Mouse (Mus musculus) liver, embryonic 16.5 days (tissue): Measurements from ENCODE around the gene Atp6v1fnb. TPM values are rescaled to one million over a fixed set of nuclear protein-coding genes. Genes with fewer than 3 reads are reported as not detected.
A peak's percentile ranks its signal among the peaks of the same experiment; 100 is the strongest.

Experiments used
- ATAC-seq: fragments of 200-750 bp; cut with Nextera tagmentation; 2 replicates; pipeline ENCODE4 v1.8.0; 2017; ENCODE audit warnings: low read depth, mild to moderate bottlenecking, moderate number of reproducible peaks, moderate library complexity
- H3K27ac ChIP-seq: fragments of 300-500 bp; sonication (generic); 2 replicates; pipeline ENCODE4 v1.5.1; 2014; ENCODE audit warnings: mild to moderate bottlenecking, low read length
- H3K27me3 ChIP-seq: fragments of 300-500 bp; sonication (generic); 2 replicates; pipeline ENCODE4 v1.6.1; 2014; ENCODE audit warnings: low read depth, low read length, mixed read lengths; ENCODE audit not compliant: control insufficient read depth, insufficient read depth
- H3K36me3 ChIP-seq: fragments of 300-500 bp; sonication (generic); 2 replicates; pipeline ENCODE4 v1.6.1; 2014; ENCODE audit warnings: mild to moderate bottlenecking; ENCODE audit not compliant: control insufficient read depth, insufficient read depth
- H3K4me1 ChIP-seq: fragments of 300-500 bp; sonication (generic); 2 replicates; pipeline ENCODE4 v1.6.1; 2014; ENCODE audit warnings: low read depth, low read length, mixed read lengths; ENCODE audit not compliant: control insufficient read depth
- H3K4me2 ChIP-seq: fragments of 300-500 bp; sonication (generic); 2 replicates; pipeline ENCODE4 v1.6.1; 2014; ENCODE audit warnings: low read depth, low read length, mixed read lengths
- H3K4me3 ChIP-seq: fragments of 300-500 bp; sonication (generic); 2 replicates; pipeline ENCODE4 v1.5.1; 2014; ENCODE audit warnings: low read depth, mild to moderate bottlenecking, low read length
- H3K9ac ChIP-seq: fragments of 300-500 bp; sonication (generic); 2 replicates; pipeline ENCODE4 v1.6.1; 2014; ENCODE audit warnings: low read depth, low read length
- H3K9me3 ChIP-seq: fragments of 300-500 bp; sonication (generic); replicated peaks from 2 replicates; pipeline ENCODE4 v1.6.1; 2016; ENCODE audit warnings: low read length; ENCODE audit not compliant: control insufficient read depth
- WGBS: fragments of 180-500 bp; shearing (Covaris S2); extraction: QIAGEN DNeasy Blood & Tissue Kit; methylation state at CpG from one replicate; pipeline ENCODE4 v1.1.7; 2014; ENCODE audit not compliant: insufficient replicate concordance; 5-methylcytosine and 5-hydroxymethylcytosine counted together
- polyA plus RNA-seq: library from polyadenylated mRNA; unstranded; fragments of >200 nt; fragmentation: Nextera tagmentation; extraction: Ambion mirVana; gene quantifications from 2 replicates; pipeline ENCODE4 v1.2.1, GENCODE M21; 2015

The Atp6v1fnb gene
- 0.13 TPM in 1 of 2 replicates, not detected in the other for polyA plus RNA-seq

GRCm38 (mm10) chr6:29471137-29471536 lies at the start of gene Atp6v1fnb:
Atp6v1fnb (plus strand) TSS chr6:29471437.
- no peak within 1 kb of the TSS for H3K4me2 ChIP-seq
- peaks cover 12% of the 10 kb centered on the region for H3K36me3 ChIP-seq
- no peak within 1 kb of the TSS for H3K4me3 ChIP-seq
- no peak within 1 kb of the TSS for H3K27ac ChIP-seq
- H3K4me1 ChIP-seq, result peaks cover 19% of the 10 kb centered on the region
- H3K9me3 ChIP-seq, result no peaks in the 10 kb centered on the region
- WGBS, result 79% methylated on average over 4 of the region's 4 CpGs
- H3K27me3 ChIP-seq, result peaks cover 2% of the 10 kb centered on the region; the same call in 1 of the 2 replicates
- no peak for ATAC-seq
- H3K9ac ChIP-seq, result no peak within 1 kb of the TSS

GRCm38 (mm10) chr6:29425118-29425517 lies 46.1 kb upstream of the Atp6v1fnb start:
- H3K4me2 ChIP-seq, result no peak overlapping the region
- no peak for ATAC-seq
- no peaks in the 10 kb centered on the region for H3K9me3 ChIP-seq
- WGBS, result 68% methylated on average over 8 of the region's 8 CpGs
- no peak overlapping the region for H3K27ac ChIP-seq
- no peak overlapping the region for H3K4me3 ChIP-seq
- no peaks in the 10 kb centered on the region for H3K36me3 ChIP-seq
- no peak overlapping the region for H3K9ac ChIP-seq
- no peaks in the 10 kb centered on the region for H3K27me3 ChIP-seq
- H3K4me1 ChIP-seq, result no peaks in the 10 kb centered on the region

- H3K27ac ChIP-seq, result no peak overlapping the region
- 0 out of 2 replicates have a peak, but pooled peaks cover 2% of the 10 kb centered on the region for H3K27me3 ChIP-seq
- H3K36me3 ChIP-seq, result no peaks in the 10 kb centered on the region
- H3K4me1 ChIP-seq, result no peaks in the 10 kb centered on the region
- no peak overlapping the region for H3K4me2 ChIP-seq
- no peak overlapping the region for H3K9ac ChIP-seq
- no peak overlapping the region for H3K4me3 ChIP-seq
- 67% methylated on average over 6 of the region's 6 CpGs for WGBS
- no peaks in the 10 kb centered on the region for H3K9me3 ChIP-seq
- no peak for ATAC-seq
Measured at GRCm38 (mm10) chr6:29426331-29426730, 44.9 kb upstream of the Atp6v1fnb start.

DNA sequence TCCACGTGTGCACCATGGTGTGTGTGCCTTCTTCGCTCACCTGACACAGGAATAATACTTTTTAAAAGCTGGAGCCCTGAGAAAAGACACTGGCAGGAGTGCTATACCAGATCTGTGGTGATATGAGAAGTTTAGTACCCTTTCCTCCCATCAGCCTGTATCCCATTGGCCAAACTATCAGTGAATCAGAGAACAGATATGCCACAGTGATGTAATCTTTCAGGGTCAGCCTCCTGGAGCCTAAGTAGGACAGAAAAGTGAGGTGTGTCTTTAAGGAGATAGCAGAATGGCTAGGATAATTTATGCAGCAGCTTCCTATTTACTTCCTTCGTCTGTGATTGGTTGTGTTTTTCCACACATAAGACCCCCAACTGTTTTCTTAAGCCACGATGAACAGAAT lies 43.1 kb upstream of the Atp6v1fnb start:
- Histone ChIP-seq H3K4me1 (no peaks in the 10 kb centered on the region), H3K27me3 (peaks cover 17% of the 10 kb centered on the region), H3K36me3 (no peaks in the 10 kb centered on the region), H3K27ac (no peak overlapping the region), H3K4me3 (no peak overlapping the region), H3K9ac (no peak overlapping the region), H3K9me3 (no peaks in the 10 kb centered on the region), H3K4me2 (no peak overlapping the region)
- ATAC-seq, result no peak
- WGBS, result 38% methylated on average over 4 of the region's 4 CpGs

- Histone ChIP-seq H3K4me3 (no peak overlapping the region), H3K27me3 (peaks cover 44% of the 10 kb centered on the region), H3K9me3 (no peaks in the 10 kb centered on the region), H3K36me3 (no peaks in the 10 kb centered on the region), H3K9ac (no peak overlapping the region), H3K27ac (no peak overlapping the region), H3K4me2 (no peak overlapping the region), H3K4me1 (no peaks in the 10 kb centered on the region; the same call in 1 of the 2 replicates)
- no peak for ATAC-seq
- WGBS, result 48% methylated on average over 15 of the region's 15 CpGs
Measured at GRCm38 (mm10) chr6:29430681-29431420, 40.4 kb upstream of the Atp6v1fnb start.

GRCm38 (mm10) chr6:29431473-29431872 lies 39.8 kb upstream of the Atp6v1fnb start:
- Histone ChIP-seq H3K4me2 (no peak overlapping the region), H3K9me3 (no peaks in the 10 kb centered on the region), H3K27ac (no peak overlapping the region), H3K27me3 (peaks cover 50% of the 10 kb centered on the region), H3K4me3 (no peak overlapping the region), H3K9ac (no peak overlapping the region), H3K4me1 (no peaks in the 10 kb centered on the region; the same call in 1 of the 2 replicates), H3K36me3 (no peaks in the 10 kb centered on the region)
- no peak for ATAC-seq
- 40% methylated on average over 5 of the region's 5 CpGs for WGBS

DNA sequence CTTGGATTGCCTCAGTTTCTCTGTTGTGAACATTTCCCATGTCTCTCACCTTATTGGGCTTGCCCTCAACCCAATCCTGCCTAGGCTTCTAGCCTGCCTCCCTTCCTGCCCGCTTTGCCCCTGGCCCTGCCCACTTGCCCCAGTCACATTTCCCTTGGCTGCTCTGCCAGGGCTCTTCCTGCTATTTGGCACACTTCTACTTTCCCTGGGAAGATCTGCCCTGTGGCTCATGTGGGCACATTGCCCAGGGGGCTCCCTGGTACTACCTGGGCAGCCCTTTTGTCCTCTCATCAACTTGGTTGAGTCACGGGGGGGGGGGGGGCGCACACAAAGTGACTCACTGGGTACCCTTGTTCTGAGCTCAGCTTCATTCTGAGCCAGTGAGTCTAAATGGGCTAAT lies 39.1 kb upstream of the Atp6v1fnb start:
- no peak for ATAC-seq
- no peak overlapping the region for H3K4me3 ChIP-seq
- H3K9ac ChIP-seq, result no peak overlapping the region
- H3K27ac ChIP-seq, result no peak overlapping the region
- H3K9me3 ChIP-seq, result no peaks in the 10 kb centered on the region
- peaks cover 52% of the 10 kb centered on the region for H3K27me3 ChIP-seq
- no peak overlapping the region for H3K4me2 ChIP-seq
- H3K4me1 ChIP-seq, result no peaks in the 10 kb centered on the region; the same call in 1 of the 2 replicates
- H3K36me3 ChIP-seq, result no peaks in the 10 kb centered on the region
- 46% methylated on average over 3 of the region's 3 CpGs for WGBS

- Histone ChIP-seq H3K9me3 (no peaks in the 10 kb centered on the region), H3K27me3 (peaks cover 52% of the 10 kb centered on the region), H3K4me1 (no peaks in the 10 kb centered on the region; the same call in 1 of the 2 replicates), H3K36me3 (no peaks in the 10 kb centered on the region), H3K4me2 (peak overlapping the region; percentile 51), H3K27ac (no peak overlapping the region), H3K4me3 (peak overlapping the region; percentile 44), H3K9ac (no peak overlapping the region; the same call in 1 of the 2 replicates)
- no peak for ATAC-seq
Measured at GRCm38 (mm10) chr6:29432676-29433037, 38.6 kb upstream of the Atp6v1fnb start.

DNA sequence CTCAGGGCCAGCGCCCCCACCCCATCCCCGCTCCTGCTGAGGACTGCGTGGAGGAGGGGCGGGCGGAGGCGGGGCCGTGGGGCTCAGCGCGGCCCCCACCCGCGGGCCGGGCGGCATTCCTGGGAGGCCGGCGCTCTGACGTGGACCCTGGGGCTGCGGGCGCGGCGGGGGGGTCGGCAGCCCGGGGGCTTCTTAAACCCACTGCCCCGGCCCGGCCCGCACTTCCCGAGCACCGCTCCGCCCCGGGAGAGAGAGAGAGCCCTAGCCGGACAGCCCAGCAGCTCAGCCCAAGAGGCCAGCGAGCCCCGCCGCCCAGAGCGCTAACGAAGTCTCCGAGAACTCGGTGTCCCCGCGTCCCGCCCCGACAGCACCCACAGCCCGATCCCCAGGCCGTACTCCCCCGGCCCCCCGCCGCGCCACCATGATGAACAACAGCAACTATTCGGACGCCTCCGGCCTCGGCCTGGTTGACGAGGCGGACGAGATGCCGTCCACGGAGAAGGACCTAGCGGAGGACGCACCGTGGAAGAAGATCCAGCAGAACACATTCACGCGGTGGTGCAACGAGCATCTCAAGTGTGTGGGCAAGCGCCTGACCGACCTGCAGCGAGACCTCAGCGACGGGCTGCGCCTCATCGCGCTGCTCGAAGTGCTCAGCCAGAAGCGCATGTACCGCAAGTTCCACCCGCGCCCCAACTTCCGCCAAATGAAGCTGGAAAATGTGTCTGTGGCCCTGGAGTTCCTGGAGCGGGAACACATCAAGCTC lies 38.0 kb upstream of the Atp6v1fnb start, which contains the start of gene Flnc:
Gene Flnc, plus strand, starts transcription at position 219 of the 766 bp plus-strand sequence.
- Histone ChIP-seq H3K27me3 (peaks cover 52% of the 10 kb centered on the region), H3K27ac (no peak within 1 kb of the TSS), H3K4me1 (no peaks in the 10 kb centered on the region; the same call in 1 of the 2 replicates), H3K9me3 (no peaks in the 10 kb centered on the region), H3K4me2 (peak within 1 kb of the TSS; percentile 51), H3K4me3 (peak within 1 kb of the TSS; percentile 44), H3K36me3 (no peaks in the 10 kb centered on the region), H3K9ac (no peak within 1 kb of the TSS; the same call in 1 of the 2 replicates)
- ATAC-seq, result no peak
- WGBS, result under 1% methylated on average over 73 of the region's 77 CpGs
